Mouse (Mus musculus) layer of hippocampus, adult 2 months (tissue): Measurements from ENCODE around the gene Gm21173. TPM values are rescaled to one million over a fixed set of nuclear protein-coding genes. Genes with fewer than 3 reads are reported as not detected.
"Not testable (repeated sequence)": the region's sequence is repeated elsewhere in the genome, so short reads cannot be mapped to it uniquely, and the experiment has no call there.

ENCODE experiments used
- DNase-seq, 2 experiments: peaks; one replicate each; pipeline ENCODE4 v3.0.0; 2022; ENCODE audit warnings: low spot score in 2 of 2
- H3K27ac ChIP-seq: fragments of 200-600 bp; 2 replicates; pipeline ENCODE4 v1.8.1; 2022
- H3K4me3 ChIP-seq: fragments of 200-600 bp; 2 replicates; pipeline ENCODE4 v1.8.1; 2022; ENCODE audit warnings: mild to moderate bottlenecking
- long read RNA-seq, 2 experiments: library from polyadenylated mRNA; stranded (forward); transcript quantifications; one replicate each; pipeline ENCODE4 v2.0.0; 2021; ENCODE audit warnings: borderline mapping rate in 2 of 2
- total RNA-seq, 2 experiments: library from RNA; stranded (reverse); gene quantifications; 2 replicates each; pipeline ENCODE4 v1.2.3; 2021

Gene Gm21173
- total RNA-seq: not detected
- long read RNA-seq, experiment 1: 0 reads
- long read RNA-seq, experiment 2: 0 reads

DNA sequence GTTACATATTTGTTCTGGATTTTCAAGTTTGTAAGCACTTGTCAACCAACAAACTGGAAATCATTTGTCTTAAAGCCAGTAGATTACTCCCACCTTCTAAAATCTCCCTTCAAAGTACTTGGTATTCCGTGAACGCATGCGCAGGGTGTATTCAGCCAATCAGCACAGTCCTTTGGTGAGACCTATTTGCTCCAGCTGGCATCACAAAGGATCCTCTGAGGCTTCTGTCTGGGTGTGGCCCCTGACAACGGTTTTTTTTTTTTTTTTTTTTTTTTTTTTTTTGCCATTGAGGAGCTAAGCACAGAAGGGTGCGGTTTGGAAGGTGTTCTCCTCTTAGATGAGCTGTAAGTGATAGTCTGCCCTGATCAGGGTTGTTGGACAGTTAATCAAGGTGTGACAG, at the start of gene Gm21173:
Gm21173 (plus strand) TSS at position 301 of the 400 bp plus-strand sequence.
- DNase-seq, H3K27ac ChIP-seq, H3K4me3 ChIP-seq: not testable (repeated sequence)
